ENCODE assay signal across 17 mouse cellular contexts in the genomic region with DNA sequence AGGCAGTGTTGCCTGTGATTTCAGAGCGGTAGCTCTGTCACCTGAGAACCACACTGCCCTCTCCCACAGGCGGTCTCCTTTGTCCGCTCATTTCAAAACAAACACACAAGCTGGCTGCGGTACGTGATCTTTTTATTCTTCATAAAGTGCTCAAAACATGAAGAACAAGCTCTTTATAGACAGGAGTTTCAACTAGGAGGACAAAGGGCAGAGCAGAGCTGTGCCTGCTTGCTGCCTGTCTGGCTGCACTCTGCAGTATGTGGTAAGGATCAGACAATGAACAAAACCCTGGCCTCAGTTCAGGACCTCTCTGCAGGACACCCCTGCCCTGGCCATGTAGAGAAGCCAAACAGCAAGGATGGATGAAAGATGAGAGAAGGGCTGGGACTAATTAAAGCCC. TPM values are rescaled to one million over a fixed set of nuclear protein-coding genes. Genes with fewer than 3 reads are reported as not detected.
DNase-seq lines count a peak whose midpoint lies in the region; ATAC-seq lines count a peak whose summit lies in the region.
"Had no signal": no experiment of that assay in that cellular context is flagged by ENCODE, and none has a peak within 500 bp of the region (broad histone marks: within the 10 kb centered on the region; RNA-seq: fewer than 3 reads in every experiment).

No protein-coding gene starts in this region.

- DNase-seq in cerebellum, adult 11-12 months = peak; percentile 51
- no peak for DNase-seq in cerebellum, adult 11 months
- peak; percentile 18 for DNase-seq in embryonic facial prominence, embryonic 14.5 days (ENCODE audit: low spot score)
- DNase-seq in embryonic facial prominence, embryonic 10.5 days (ENCODE audit: low spot score) = no peak
- DNase-seq in kidney, postnatal 14 days = no peak
- DNase-seq: adrenal gland, postnatal 25 days; kidney, postnatal 25 days; layer of hippocampus, adult 9-11 months; right cerebral cortex, postnatal 4 days had no signal

- H3K9ac ChIP-seq in embryonic facial prominence, embryonic 14.5 days (ENCODE audit: low read depth, low read length) = no peak overlapping the region
- H3K9ac ChIP-seq in kidney, embryonic 16.5 days (replicated peaks; ENCODE audit: low read length) = peak overlapping the region; percentile 38; the same call in 1 of the 2 replicates
- peak overlapping the region; percentile 38 for H3K9ac ChIP-seq in stomach, embryonic 16.5 days (ENCODE audit: low read length)
- H3K9ac ChIP-seq: embryonic facial prominence, embryonic 15.5 days; limb, embryonic 13.5 days; liver, embryonic 14.5 days had no signal

- no peak overlapping the region for H3K27ac ChIP-seq in embryonic facial prominence, embryonic 14.5 days (replicated peaks; ENCODE audit: low read depth, low read length)
- no peak overlapping the region for H3K27ac ChIP-seq in embryonic facial prominence, embryonic 10.5 days (replicated peaks)
- H3K27ac ChIP-seq in kidney, embryonic 16.5 days (ENCODE audit: low read length) = no peak overlapping the region
- peak overlapping the region; percentile 13 for H3K27ac ChIP-seq in stomach, embryonic 16.5 days (ENCODE audit: low read length)
- H3K27ac ChIP-seq: embryonic facial prominence, embryonic 15.5 days; limb, embryonic 13.5 days; liver, embryonic 14.5 days; midbrain, embryonic 10.5 days had no signal

- H3K36me3 ChIP-seq in embryonic facial prominence, embryonic 14.5 days (ENCODE audit: control insufficient read depth, insufficient read depth, low read length) = peaks cover 3% of the 10 kb centered on the region; the same call in 1 of the 2 replicates
- no peaks in the 10 kb centered on the region for H3K36me3 ChIP-seq in embryonic facial prominence, embryonic 10.5 days (replicated peaks)
- no peaks in the 10 kb centered on the region for H3K36me3 ChIP-seq in kidney, embryonic 16.5 days (ENCODE audit: insufficient read depth, low read length)
- H3K36me3 ChIP-seq in stomach, embryonic 16.5 days (ENCODE audit: control insufficient read depth, insufficient read depth, low read length) = 0 out of 2 replicates have a peak, but pooled peaks cover 4% of the 10 kb centered on the region
- H3K36me3 ChIP-seq: midbrain, embryonic 10.5 days had no signal

- no peak overlapping the region for H3K4me2 ChIP-seq in embryonic facial prominence, embryonic 14.5 days (ENCODE audit: low read depth, low read length)
- H3K4me2 ChIP-seq in kidney, embryonic 16.5 days (replicated peaks; ENCODE audit: low read depth, low read length) = no peak overlapping the region
- no peak overlapping the region for H3K4me2 ChIP-seq in stomach, embryonic 16.5 days (ENCODE audit: low read depth, low read length)
- H3K4me2 ChIP-seq: embryonic facial prominence, embryonic 15.5 days had no signal

- H3K27me3 ChIP-seq in embryonic facial prominence, embryonic 14.5 days (replicated peaks; ENCODE audit: control insufficient read depth, insufficient read depth, low read length) = no peaks in the 10 kb centered on the region
- peaks cover 55% of the 10 kb centered on the region for H3K27me3 ChIP-seq in embryonic facial prominence, embryonic 10.5 days (replicated peaks; ENCODE audit: low read depth, poor library complexity, severe bottlenecking)
- H3K27me3 ChIP-seq in kidney, embryonic 16.5 days (ENCODE audit: insufficient read depth, low read length) = no peaks in the 10 kb centered on the region
- no peaks in the 10 kb centered on the region for H3K27me3 ChIP-seq in stomach, embryonic 16.5 days (ENCODE audit: control insufficient read depth, insufficient read depth, low read length)
- H3K27me3 ChIP-seq: embryonic facial prominence, embryonic 15.5 days; Patski had no signal

- ATAC-seq in embryonic facial prominence, embryonic 14.5 days (ENCODE audit: low read depth) = no peak
- ATAC-seq in kidney, embryonic 16.5 days (ENCODE audit: low FRiP score, low TSS enrichment) = no peak
- no peak for ATAC-seq in stomach, embryonic 16.5 days (ENCODE audit: insufficient read depth, low FRiP score)
- ATAC-seq in monocyte, adult 5-6 weeks (replicated peaks; ENCODE audit: insufficient number of reproducible peaks, low FRiP score, low TSS enrichment, poor library complexity, severe bottlenecking) = no peak
- ATAC-seq: Patski had no signal

- H3K4me1 ChIP-seq in embryonic facial prominence, embryonic 14.5 days (ENCODE audit: control insufficient read depth, insufficient read depth, low read length) = no peaks in the 10 kb centered on the region
- H3K4me1 ChIP-seq in embryonic facial prominence, embryonic 10.5 days = peaks cover 26% of the 10 kb centered on the region
- peaks cover 21% of the 10 kb centered on the region for H3K4me1 ChIP-seq in kidney, embryonic 16.5 days (ENCODE audit: insufficient read depth, low read length)
- H3K4me1 ChIP-seq in stomach, embryonic 16.5 days (ENCODE audit: control insufficient read depth, insufficient read depth, low read length) = peaks cover 13% of the 10 kb centered on the region

- WGBS in embryonic facial prominence, embryonic 14.5 days = 72% methylated on average over 5 of the region's 5 CpGs
- 61% methylated on average over 5 of the region's 5 CpGs for WGBS in embryonic facial prominence, embryonic 10.5 days
- 38% methylated on average over 5 of the region's 5 CpGs for WGBS in kidney, embryonic 16.5 days
- 59% methylated on average over 5 of the region's 5 CpGs for WGBS in stomach, embryonic 16.5 days

- H3K9me3 ChIP-seq in embryonic facial prominence, embryonic 14.5 days (ENCODE audit: control insufficient read depth, low read length) = no peaks in the 10 kb centered on the region
- no peaks in the 10 kb centered on the region for H3K9me3 ChIP-seq in embryonic facial prominence, embryonic 10.5 days
- no peaks in the 10 kb centered on the region for H3K9me3 ChIP-seq in kidney, embryonic 16.5 days (ENCODE audit: low read length)
- no peaks in the 10 kb centered on the region for H3K9me3 ChIP-seq in stomach, embryonic 16.5 days (replicated peaks; ENCODE audit: control insufficient read depth, low read length)
- H3K9me3 ChIP-seq: embryonic facial prominence, embryonic 15.5 days; limb, embryonic 13.5 days; midbrain, embryonic 10.5 days had no signal

- no peak overlapping the region for H3K4me3 ChIP-seq in embryonic facial prominence, embryonic 14.5 days (ENCODE audit: low read depth, low read length)
- no peak overlapping the region for H3K4me3 ChIP-seq in embryonic facial prominence, embryonic 10.5 days
- H3K4me3 ChIP-seq in kidney, embryonic 16.5 days (ENCODE audit: low read length) = no peak overlapping the region
- no peak overlapping the region for H3K4me3 ChIP-seq in stomach, embryonic 16.5 days (replicated peaks; ENCODE audit: low read length)
- H3K4me3 ChIP-seq: embryonic facial prominence, embryonic 15.5 days; limb, embryonic 13.5 days; midbrain, embryonic 10.5 days had no signal

RNA-seq across cellular contexts. Expression of gene Sfxn5, which starts 1.6 kb away (rescaled TPM):
- polyA plus RNA-seq in embryonic facial prominence, embryonic 14.5 days (2014; fragmentation: Nextera tagmentation; extraction: Ambion mirVana) = 6.7 and 8.9 TPM in 2 replicates
- polyA plus RNA-seq in embryonic facial prominence, embryonic 10.5 days (2016; fragmentation: Nextera tagmentation; extraction: Ambion mirVana) = 8.5 and 8.6 TPM in 2 replicates
- polyA plus RNA-seq in kidney, embryonic 16.5 days (2015; fragmentation: Nextera tagmentation; extraction: Ambion mirVana) = 9.2 and 13.8 TPM in 2 replicates
- polyA plus RNA-seq in stomach, embryonic 16.5 days (2015; fragmentation: Nextera tagmentation; extraction: Ambion mirVana) = 10.7 and 11.0 TPM in 2 replicates
- 3.7 to 7.3 TPM (median 4.6 TPM) in 3 replicates for total RNA-seq in monocyte, adult 5-6 weeks (2017)

RNA-seq across cellular contexts. Expression of gene Rab11fip5, which starts 39.6 kb away (rescaled TPM):
- polyA plus RNA-seq in embryonic facial prominence, embryonic 14.5 days (2014; fragmentation: Nextera tagmentation; extraction: Ambion mirVana) = 15.1 and 15.7 TPM in 2 replicates
- 2.3 and 3.6 TPM in 2 replicates for polyA plus RNA-seq in embryonic facial prominence, embryonic 10.5 days (2016; fragmentation: Nextera tagmentation; extraction: Ambion mirVana)
- 16.5 and 18.9 TPM in 2 replicates for polyA plus RNA-seq in kidney, embryonic 16.5 days (2015; fragmentation: Nextera tagmentation; extraction: Ambion mirVana)
- polyA plus RNA-seq in stomach, embryonic 16.5 days (2015; fragmentation: Nextera tagmentation; extraction: Ambion mirVana) = 10.1 and 10.2 TPM in 2 replicates
- total RNA-seq in monocyte, adult 5-6 weeks (2017) = 1.6 to 3.0 TPM (median 1.6 TPM) in 3 replicates

Comparison
In these comparisons a context has a peak if more than half of its experiments do, and no peak if none do; other contexts are left out.
1. DNase-seq: peak in cerebellum, adult 11-12 months (single experiment) and embryonic facial prominence, embryonic 14.5 days (single experiment); none in cerebellum, adult 11 months (single experiment), embryonic facial prominence, embryonic 10.5 days (single experiment) and kidney, postnatal 14 days (single experiment).